Mouse (Mus musculus): ENCODE data around the gene Itprip. TPM values are rescaled to one million over a fixed set of nuclear protein-coding genes. Genes with fewer than 3 reads are reported as not detected.

Itprip gene
- polyA plus RNA-seq, 1 experiment from 2014 or later: 10.7 TPM

GRCm38 (mm10) chr19:47884296-47885085 is 34.6 kb downstream of the Itprip start:
- Histone ChIP-seq H3K4me1 (replicated peaks; ENCODE audit: insufficient read depth, low read length) (peaks cover 13% of the 10 kb centered on the region; the same call in 1 of the 2 replicates), H3K27me3 (ENCODE audit: insufficient read depth, low read length) (no peaks in the 10 kb centered on the region), H3K9ac (ENCODE audit: low read depth, low read length) (no peak overlapping the region), H3K27ac (no peak overlapping the region), H3K36me3 (ENCODE audit: insufficient read depth, low read length) (no peaks in the 10 kb centered on the region), H3K4me2 (ENCODE audit: low read length) (no peak overlapping the region), H3K9me3 (replicated peaks; ENCODE audit: low read length) (no peaks in the 10 kb centered on the region), H3K4me3 (replicated peaks; ENCODE audit: low read depth, low read length) (no peak overlapping the region)
- no peak for DNase-seq (ENCODE audit: low spot score)
- peak; percentile 11; the same call in 1 of the 2 replicates for ATAC-seq (replicated peaks; ENCODE audit: low FRiP score, low read depth)
- no peak for TF ChIP-seq CTCF (IDR thresholded peaks at IDR 0.05; ENCODE audit: low read depth)
- 63% methylated on average over 13 of the region's 13 CpGs for whole genome bisulfite sequencing

DNA sequence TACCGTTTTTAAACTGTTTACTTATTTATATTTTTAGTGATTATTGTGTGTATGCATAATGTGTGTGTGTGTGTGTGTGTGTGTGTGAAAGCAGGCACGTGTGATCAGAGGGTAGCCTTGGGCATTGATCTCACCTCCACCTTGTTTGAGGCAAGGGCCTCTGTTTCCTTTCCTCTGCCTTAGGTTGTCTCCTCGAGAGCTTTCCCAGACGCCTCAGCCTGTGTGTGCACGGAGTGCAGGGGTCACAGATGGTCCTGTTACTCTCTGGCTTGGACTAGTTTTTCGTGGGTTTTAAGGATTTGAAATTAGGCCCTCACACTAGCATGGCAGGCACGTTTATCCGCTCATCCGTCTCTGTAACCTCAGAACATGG is 36.2 kb downstream of the Itprip start:
- Histone ChIP-seq H3K9ac (ENCODE audit: low read depth, low read length) (no peak overlapping the region), H3K4me1 (replicated peaks; ENCODE audit: insufficient read depth, low read length) (peaks cover 13% of the 10 kb centered on the region; the same call in 1 of the 2 replicates), H3K9me3 (replicated peaks; ENCODE audit: low read length) (no peaks in the 10 kb centered on the region), H3K4me3 (replicated peaks; ENCODE audit: low read depth, low read length) (no peak overlapping the region), H3K27ac (no peak overlapping the region), H3K36me3 (ENCODE audit: insufficient read depth, low read length) (no peaks in the 10 kb centered on the region), H3K4me2 (ENCODE audit: low read length) (no peak overlapping the region), H3K27me3 (ENCODE audit: insufficient read depth, low read length) (no peaks in the 10 kb centered on the region)
- DNase-seq (ENCODE audit: low spot score) (no peak), ATAC-seq (replicated peaks; ENCODE audit: low FRiP score, low read depth) (no peak)
- 54% methylated on average over 9 of the region's 9 CpGs for WGBS
- TF ChIP-seq CTCF (IDR thresholded peaks at IDR 0.05; ENCODE audit: low read depth): no peak

DNA sequence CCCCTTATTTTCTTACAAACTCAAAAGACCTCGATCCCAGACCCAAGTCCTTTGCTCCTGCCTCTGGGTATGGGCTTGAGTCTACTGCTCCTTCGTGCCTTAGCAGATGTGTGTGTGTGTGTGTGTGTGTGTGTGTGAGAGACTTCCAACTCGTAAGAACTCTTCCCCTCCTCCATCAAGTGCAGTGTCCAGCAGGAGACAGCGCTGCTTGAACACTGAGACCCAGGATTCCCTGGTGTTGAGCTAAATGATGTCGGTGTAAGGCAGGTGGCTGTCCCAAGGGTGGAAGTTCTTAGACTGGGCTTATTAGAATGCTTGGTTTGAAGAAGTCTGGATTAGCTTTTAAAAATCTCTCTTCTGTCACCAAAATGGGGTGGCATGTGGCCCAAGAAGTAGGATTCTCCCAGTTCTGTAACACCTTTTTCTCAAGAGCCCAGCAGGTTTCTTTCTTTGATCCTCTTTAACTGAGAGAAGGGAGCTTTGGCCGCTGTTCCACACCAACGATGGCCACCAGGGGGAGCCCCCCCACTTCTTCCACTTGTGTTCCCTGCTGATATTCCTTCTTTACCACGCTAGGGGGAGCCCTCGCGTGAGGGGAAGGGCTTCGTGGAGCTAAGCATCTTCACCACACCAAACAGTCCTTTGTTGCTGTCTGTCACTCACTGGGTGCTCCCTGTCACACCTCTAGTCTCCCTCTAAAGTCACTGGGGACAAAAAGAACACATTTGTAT is 36.8 kb downstream of the Itprip start:
- 25% methylated on average over 11 of the region's 11 CpGs for WGBS
- no peaks in the 10 kb centered on the region for H3K27me3 ChIP-seq (ENCODE audit: insufficient read depth, low read length)
- DNase-seq (ENCODE audit: low spot score) (peak; percentile 94), ATAC-seq (replicated peaks; ENCODE audit: low FRiP score, low read depth) (0 out of 2 replicates have a peak, but pooled peaks have one; percentile 33)
- H3K4me2 ChIP-seq (ENCODE audit: low read length): no peak overlapping the region
- H3K9ac ChIP-seq (ENCODE audit: low read depth, low read length): no peak overlapping the region
- no peaks in the 10 kb centered on the region for H3K36me3 ChIP-seq (ENCODE audit: insufficient read depth, low read length)
- TF ChIP-seq CTCF (IDR thresholded peaks at IDR 0.05; ENCODE audit: low read depth): peak; percentile 100
- no peak overlapping the region for H3K4me3 ChIP-seq (replicated peaks; ENCODE audit: low read depth, low read length)
- H3K4me1 ChIP-seq (replicated peaks; ENCODE audit: insufficient read depth, low read length): peaks cover 13% of the 10 kb centered on the region; the same call in 1 of the 2 replicates
- no peaks in the 10 kb centered on the region for H3K9me3 ChIP-seq (replicated peaks; ENCODE audit: low read length)
- H3K27ac ChIP-seq: no peak overlapping the region

DNA sequence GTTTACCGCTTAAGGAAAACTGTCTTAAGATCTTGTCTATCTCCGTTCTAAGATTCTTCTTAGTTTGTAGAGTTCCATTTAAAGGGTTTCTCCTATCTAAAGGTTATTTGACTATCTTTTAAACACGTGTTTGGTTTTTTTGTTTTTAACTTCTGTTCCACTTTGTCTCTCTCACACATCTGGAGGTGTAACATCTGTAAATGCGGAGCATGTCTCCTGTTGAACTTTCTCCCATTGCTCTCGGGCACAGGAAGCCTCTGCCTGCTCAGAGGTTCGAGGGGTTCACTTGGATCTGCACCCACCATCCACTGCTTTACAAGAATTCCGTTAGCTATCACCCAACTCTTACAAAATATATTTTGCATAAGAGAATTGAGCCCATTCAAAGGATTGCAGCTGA is 37.6 kb downstream of the Itprip start:
- no peak for TF ChIP-seq CTCF (IDR thresholded peaks at IDR 0.05; ENCODE audit: low read depth)
- Histone ChIP-seq H3K4me3 (replicated peaks; ENCODE audit: low read depth, low read length) (no peak overlapping the region), H3K4me1 (replicated peaks; ENCODE audit: insufficient read depth, low read length) (peaks cover 13% of the 10 kb centered on the region; the same call in 1 of the 2 replicates), H3K36me3 (ENCODE audit: insufficient read depth, low read length) (no peaks in the 10 kb centered on the region), H3K9ac (ENCODE audit: low read depth, low read length) (no peak overlapping the region), H3K27me3 (ENCODE audit: insufficient read depth, low read length) (no peaks in the 10 kb centered on the region), H3K27ac (no peak overlapping the region), H3K4me2 (ENCODE audit: low read length) (no peak overlapping the region), H3K9me3 (replicated peaks; ENCODE audit: low read length) (no peaks in the 10 kb centered on the region)
- ATAC-seq (replicated peaks; ENCODE audit: low FRiP score, low read depth) (no peak), DNase-seq (ENCODE audit: low spot score) (no peak)
- WGBS: 79% methylated on average over 7 of the region's 7 CpGs

- Histone ChIP-seq H3K9ac (ENCODE audit: low read depth, low read length) (no peak overlapping the region), H3K4me2 (ENCODE audit: low read length) (no peak overlapping the region), H3K4me1 (replicated peaks; ENCODE audit: insufficient read depth, low read length) (no peaks in the 10 kb centered on the region), H3K27me3 (ENCODE audit: insufficient read depth, low read length) (no peaks in the 10 kb centered on the region), H3K9me3 (replicated peaks; ENCODE audit: low read length) (no peaks in the 10 kb centered on the region), H3K27ac (no peak overlapping the region), H3K36me3 (ENCODE audit: insufficient read depth, low read length) (no peaks in the 10 kb centered on the region), H3K4me3 (replicated peaks; ENCODE audit: low read depth, low read length) (no peak overlapping the region)
- ATAC-seq (replicated peaks; ENCODE audit: low FRiP score, low read depth): no peak
- TF ChIP-seq CTCF (IDR thresholded peaks at IDR 0.05; ENCODE audit: low read depth): no peak
- no peak for DNase-seq (ENCODE audit: low spot score)
- WGBS: 75% methylated on average over 15 of the region's 15 CpGs
These were observed 42.8 kb downstream of the Itprip start for GRCm38 (mm10) chr19:47876252-47876651.

DNA sequence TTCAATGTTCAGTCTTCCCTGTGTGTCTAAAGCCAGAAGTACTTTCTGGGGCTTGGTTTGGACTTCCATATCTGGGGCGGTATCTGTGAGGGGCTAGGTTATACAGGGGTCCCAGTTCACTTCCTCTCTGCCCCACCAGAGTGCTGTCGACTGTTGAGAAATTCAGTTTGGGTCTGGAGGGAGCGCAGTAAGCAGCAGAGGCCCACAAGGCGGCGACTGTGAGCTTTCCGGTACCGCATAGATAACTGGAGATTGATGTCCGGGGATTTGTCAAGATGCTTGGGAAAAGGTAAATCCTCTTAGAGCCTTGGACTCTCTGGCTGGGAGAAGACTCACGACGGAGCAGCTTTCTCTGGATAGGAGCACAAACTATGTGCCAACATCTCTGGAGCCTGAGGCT is 47.6 kb downstream of the Itprip start:
- ATAC-seq (replicated peaks; ENCODE audit: low FRiP score, low read depth): no peak
- WGBS: 34% methylated on average over 10 of the region's 10 CpGs
- Histone ChIP-seq H3K36me3 (ENCODE audit: insufficient read depth, low read length) (no peaks in the 10 kb centered on the region), H3K4me2 (ENCODE audit: low read length) (no peak overlapping the region), H3K4me1 (replicated peaks; ENCODE audit: insufficient read depth, low read length) (no peaks in the 10 kb centered on the region), H3K27me3 (ENCODE audit: insufficient read depth, low read length) (no peaks in the 10 kb centered on the region), H3K9ac (ENCODE audit: low read depth, low read length) (no peak overlapping the region), H3K4me3 (replicated peaks; ENCODE audit: low read depth, low read length) (no peak overlapping the region), H3K9me3 (replicated peaks; ENCODE audit: low read length) (no peaks in the 10 kb centered on the region), H3K27ac (no peak overlapping the region)
- TF ChIP-seq CTCF (IDR thresholded peaks at IDR 0.05; ENCODE audit: low read depth): peak; percentile 57
- DNase-seq (ENCODE audit: low spot score): peak; percentile 43

Data from kidney, postnatal 0 days (tissue).